Mouse (Mus musculus) E14TG2a.4 (cell line): ENCODE measurements around the gene BC016579.

Source experiments
- CTCF ChIP-seq: conservative IDR thresholded peaks from 2 replicates; pipeline ENCODE4 v1.5.1; 2014; ENCODE audit warnings: low read length
- NANOG ChIP-seq: IDR thresholded peaks from 2 replicates; pipeline ENCODE4 v1.6.1; 2014; ENCODE audit warnings: borderline replicate concordance, low read length, mixed read lengths
- POU5F1 ChIP-seq: IDR thresholded peaks from 2 replicates; pipeline ENCODE4 v1.6.1; 2014; ENCODE audit warnings: low read length, borderline replicate concordance

- TF ChIP-seq CTCF: no peak
- no peak for TF ChIP-seq POU5F1
- no peak for TF ChIP-seq NANOG
Observed at GRCm38 (mm10) chr16:45624791-45625190, 29.1 kb downstream of the BC016579 start.
